Mouse (Mus musculus): ENCODE results near the gene Dvl1.

Dvl1 gene

GRCm38 (mm10) chr4:155840076-155841002 is 6.9 kb upstream of the Dvl1 start:
- in situ Hi-C loops (cut with MboI), result no loop called here

GRCm38 (mm10) chr4:155841003-155841454 is 6.2 kb upstream of the Dvl1 start:
- in situ Hi-C loops (cut with MboI), result no loop called here

- in situ Hi-C loops (cut with MboI), result no loop called here
These were observed 5.4 kb upstream of the Dvl1 start for GRCm38 (mm10) chr4:155841651-155842270.

- in situ Hi-C loops (cut with MboI), result no loop called here
These were observed 4.0 kb upstream of the Dvl1 start for GRCm38 (mm10) chr4:155843231-155843630.

GRCm38 (mm10) chr4:155847591-155848352 is 570 bp downstream of the Dvl1 start:
- in situ Hi-C loops (cut with MboI), result no loop called here

GRCm38 (mm10) chr4:155848434-155849095 is 1.4 kb downstream of the Dvl1 start:
- in situ Hi-C loops (cut with MboI), result no loop called here

- in situ Hi-C loops (cut with MboI), result no loop called here
These were observed 2.2 kb downstream of the Dvl1 start for GRCm38 (mm10) chr4:155849391-155849790.

- in situ Hi-C loops (cut with MboI), result no loop called here
These were observed 2.7 kb downstream of the Dvl1 start for GRCm38 (mm10) chr4:155849792-155850451.

GRCm38 (mm10) chr4:155851368-155851767 is 4.2 kb downstream of the Dvl1 start:
- in situ Hi-C loops (cut with MboI), result no loop called here

- in situ Hi-C loops (cut with MboI), result no loop called here
These were observed 4.8 kb downstream of the Dvl1 start for GRCm38 (mm10) chr4:155851951-155852411.

- in situ Hi-C loops (cut with MboI), result no loop called here
These were observed 6.2 kb downstream of the Dvl1 start for GRCm38 (mm10) chr4:155853421-155853820.

- in situ Hi-C loops (cut with MboI), result no loop called here
These were observed 7.8 kb downstream of the Dvl1 start for GRCm38 (mm10) chr4:155854991-155855390.

- in situ Hi-C loops (cut with MboI), result no loop called here
These were observed 8.9 kb downstream of the Dvl1 start for GRCm38 (mm10) chr4:155856071-155856470.

GRCm38 (mm10) chr4:155856881-155857280 is 9.7 kb downstream of the Dvl1 start:
- in situ Hi-C loops (cut with MboI), result no loop called here

- in situ Hi-C loops (cut with MboI), result no loop called here
These were observed 12.1 kb downstream of the Dvl1 start for GRCm38 (mm10) chr4:155859318-155859717.

- in situ Hi-C loops (cut with MboI), result no loop called here
These were observed 14.6 kb downstream of the Dvl1 start for GRCm38 (mm10) chr4:155861787-155862186.

- in situ Hi-C loops (cut with MboI), result no loop called here
These were observed 15.8 kb downstream of the Dvl1 start, which contains the start of gene Tas1r3 for GRCm38 (mm10) chr4:155863001-155863400. TSS of gene Tas1r3 (minus strand) at chr4:155863362.

GRCm38 (mm10) chr4:155868614-155869298 is 21.6 kb downstream of the Dvl1 start:
- in situ Hi-C loops (cut with MboI), result no loop called here

- in situ Hi-C loops (cut with MboI), result no loop called here
These were observed 22.3 kb downstream of the Dvl1 start, which contains the start of the genes Cptp and Ints11 for GRCm38 (mm10) chr4:155869317-155870033. TSS of gene Cptp (minus strand) at chr4:155869440. TSS of gene Ints11 (plus strand) at chr4:155869546.

GRCm38 (mm10) chr4:155871404-155871803 is 24.2 kb downstream of the Dvl1 start:
- in situ Hi-C loops (cut with MboI), result no loop called here
